ENCODE assay signal across 15 mouse cellular contexts in genomic region chr4:126331751-126332150, GRCm38 (mm10). TPM values are rescaled to one million over a fixed set of nuclear protein-coding genes. Genes with fewer than 3 reads are reported as not detected.
"Had no signal": no experiment of that assay in that cellular context is flagged by ENCODE, and none has a peak within 500 bp of the region (broad histone marks: within the 10 kb centered on the region; RNA-seq: fewer than 3 reads in every experiment).

No protein-coding gene starts in this region.

- H3K9me3 ChIP-seq: kidney, embryonic 15.5 days; limb, embryonic 12.5 days; limb, embryonic 15.5 days; megakaryocyte, embryonic 14.5 days; midbrain, embryonic 10.5 days; midbrain, embryonic 13.5 days had no signal

- DNase-seq: kidney, adult 11 months; kidney, adult 8-10 months; kidney, postnatal 10 days; left cerebral cortex, postnatal 4 days had no signal

- H3K36me3 ChIP-seq: kidney, embryonic 15.5 days; limb, embryonic 15.5 days; midbrain, embryonic 10.5 days; midbrain, embryonic 13.5 days had no signal

- H3K27me3 ChIP-seq: kidney, embryonic 15.5 days; limb, embryonic 15.5 days; midbrain, embryonic 13.5 days had no signal

- H3K4me1 ChIP-seq: kidney, embryonic 15.5 days; limb, embryonic 15.5 days; midbrain, embryonic 13.5 days had no signal

- ATAC-seq: inflammation-experienced regulatory T-cells, adult 6 months; liver, postnatal 0 days; midbrain, embryonic 13.5 days; midbrain, embryonic 16.5 days had no signal

- H3K9ac ChIP-seq: kidney, embryonic 15.5 days; limb, embryonic 12.5 days; limb, embryonic 15.5 days; liver, embryonic 14.5 days; liver, postnatal 0 days; midbrain, embryonic 13.5 days had no signal

- H3K4me3 ChIP-seq: kidney, embryonic 15.5 days; limb, embryonic 12.5 days; limb, embryonic 15.5 days; megakaryocyte, embryonic 14.5 days; midbrain, embryonic 10.5 days; midbrain, embryonic 13.5 days had no signal

- H3K4me2 ChIP-seq: kidney, embryonic 15.5 days; limb, embryonic 12.5 days; limb, embryonic 15.5 days; liver, embryonic 11.5 days; midbrain, embryonic 13.5 days had no signal

- H3K27ac ChIP-seq: kidney, embryonic 15.5 days; limb, embryonic 12.5 days; limb, embryonic 15.5 days; liver, embryonic 14.5 days; midbrain, embryonic 10.5 days; midbrain, embryonic 13.5 days had no signal

RNA-seq across cellular contexts. Expression of gene Tekt2, which starts 6.3 kb away (rescaled TPM):
- polyA plus RNA-seq: inflammation-experienced regulatory T-cells, adult 6 months had no signal

RNA-seq across cellular contexts. Expression of gene Col8a2, which starts 45.2 kb away (rescaled TPM):
- polyA plus RNA-seq: inflammation-experienced regulatory T-cells, adult 6 months had no signal
